Mouse (Mus musculus): ENCODE results near the gene Ly9. TPM values are rescaled to one million over a fixed set of nuclear protein-coding genes. Genes with fewer than 3 reads are reported as not detected.

Ly9 gene
- not detected for total RNA-seq (2021)
- long read RNA-seq, experiment 1, result 0 reads
- long read RNA-seq, experiment 2, result 0 reads

DNA sequence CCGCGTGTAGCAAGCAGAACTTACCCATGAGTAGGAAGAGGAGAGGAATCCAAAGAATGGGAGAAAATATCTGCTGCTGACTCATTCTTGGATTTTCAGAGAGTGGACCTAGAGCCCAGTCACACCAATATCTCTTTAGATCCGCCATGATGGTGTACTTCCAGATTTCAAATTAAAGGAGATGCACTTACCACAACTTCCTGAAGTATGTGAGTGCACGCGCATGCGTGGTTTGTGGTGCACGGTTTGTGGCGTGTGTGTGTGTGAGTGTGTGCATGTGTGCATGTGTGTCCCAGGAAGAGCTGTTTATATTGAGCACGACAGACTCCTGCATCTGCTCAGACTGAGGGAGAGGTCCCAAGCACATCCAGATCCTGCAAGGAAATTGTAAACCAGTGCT, at the start of gene Ly9:
Gene Ly9 (minus strand): TSS at position 235 of the 400 bp plus-strand sequence.
- H3K4me3 ChIP-seq, result no peak within 1 kb of the TSS
- H3K27ac ChIP-seq, result no peak within 1 kb of the TSS
- no peak for TF ChIP-seq CTCF (conservative IDR thresholded peaks at IDR 0.05)
- no peak for DNase-seq (ENCODE audit: low spot score in 2 of 2)

DNA sequence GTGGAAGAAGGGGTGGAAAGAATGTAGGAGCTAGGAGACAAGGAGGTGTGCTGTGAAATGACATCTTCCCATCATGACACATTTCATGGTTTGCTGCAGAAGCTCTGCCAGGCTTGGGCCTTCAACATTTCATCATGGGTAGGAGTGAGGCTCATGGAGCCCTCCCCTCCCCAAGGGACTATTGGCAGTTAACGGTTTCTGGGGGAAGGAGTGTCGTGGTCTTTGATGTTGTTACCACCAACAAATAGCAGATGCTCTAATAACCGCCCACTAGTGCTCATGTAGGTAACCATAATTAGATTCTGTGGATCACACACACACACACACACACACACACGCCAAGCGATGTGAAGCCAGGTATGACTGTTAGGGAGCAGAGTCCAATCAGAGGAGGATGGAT, 45.5 kb upstream of the Ly9 start, which contains the start of gene Slamf7:
Gene Slamf7 (minus strand): TSS at position 302 of the 400 bp plus-strand sequence.
- DNase-seq (ENCODE audit: low spot score in 2 of 2), result no peak
- no peak for TF ChIP-seq CTCF (conservative IDR thresholded peaks at IDR 0.05)
- H3K27ac ChIP-seq, result no peak within 1 kb of the TSS
- no peak within 1 kb of the TSS for H3K4me3 ChIP-seq

DNA sequence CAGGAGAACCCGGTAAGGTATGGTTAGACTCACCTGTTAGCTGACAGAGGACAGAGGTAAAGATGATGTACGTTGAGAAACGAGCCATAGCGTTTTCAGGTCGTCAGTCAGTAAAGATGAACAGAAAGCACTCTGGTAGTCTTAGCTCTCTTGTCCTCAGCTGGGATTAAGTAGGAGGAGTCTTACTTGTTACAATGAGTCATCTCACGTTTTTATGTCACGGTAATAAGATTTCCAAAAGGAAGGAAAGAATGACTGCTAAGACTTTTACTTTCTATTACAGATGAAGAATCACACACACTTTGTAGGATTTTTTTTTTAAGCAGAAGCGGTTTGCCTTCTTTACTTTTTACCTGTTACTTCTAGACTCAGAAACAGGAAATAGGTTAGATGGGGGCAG, 41.6 kb upstream of the Ly9 start:
- Histone ChIP-seq H3K4me3 (no peak overlapping the region), H3K27ac (no peak overlapping the region)
- TF ChIP-seq CTCF (conservative IDR thresholded peaks at IDR 0.05), result no peak
- DNase-seq (ENCODE audit: low spot score in 2 of 2), result no peak

DNA sequence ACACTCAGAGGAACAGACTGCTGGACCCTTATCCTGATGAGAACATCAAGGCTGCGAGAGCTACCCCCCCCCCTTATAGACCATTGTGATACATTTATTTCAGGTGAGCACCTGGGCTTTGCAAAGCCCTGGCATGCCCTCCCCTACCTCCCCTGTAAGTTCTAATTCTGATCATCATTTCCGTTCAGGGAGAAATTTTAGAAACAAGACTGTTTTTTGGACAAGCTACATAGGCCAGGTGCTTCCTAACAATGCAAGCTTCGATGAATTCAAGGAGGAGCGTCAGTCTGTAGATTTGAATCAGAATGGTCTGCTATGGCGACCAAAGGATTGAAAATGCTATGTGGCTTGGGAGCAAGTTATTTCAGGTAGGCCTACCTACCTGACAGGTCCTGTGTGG, 40.5 kb upstream of the Ly9 start:
- DNase-seq (ENCODE audit: low spot score in 2 of 2), result no peak
- H3K27ac ChIP-seq, result no peak overlapping the region
- H3K4me3 ChIP-seq, result no peak overlapping the region
- no peak for TF ChIP-seq CTCF (conservative IDR thresholded peaks at IDR 0.05)

DNA sequence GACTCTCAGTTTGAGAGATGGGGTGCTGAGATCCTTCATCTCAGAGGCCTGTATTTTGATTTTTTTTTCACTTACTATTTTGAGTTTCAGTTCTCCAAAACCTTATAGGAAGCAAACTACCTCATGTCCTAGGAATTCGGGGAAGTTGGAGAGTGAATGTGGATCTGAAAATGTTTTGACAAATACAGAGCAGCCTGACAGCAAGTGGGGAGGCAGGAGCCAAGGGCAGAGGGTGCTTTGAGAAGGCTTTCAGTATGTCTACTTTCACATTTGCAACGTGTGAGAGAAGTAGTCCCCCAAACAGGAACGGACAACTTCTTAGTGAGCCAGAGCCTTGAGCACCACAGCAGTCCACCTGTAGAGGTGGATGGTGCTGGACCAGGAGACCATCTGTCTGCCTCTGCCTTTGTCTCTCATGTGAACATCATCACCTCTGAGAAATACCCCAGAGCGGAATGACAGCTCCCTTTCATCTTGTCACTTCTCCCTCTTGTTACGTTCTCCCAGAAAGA, 39.3 kb upstream of the Ly9 start:
- no peak for DNase-seq (ENCODE audit: low spot score in 2 of 2)

DNA sequence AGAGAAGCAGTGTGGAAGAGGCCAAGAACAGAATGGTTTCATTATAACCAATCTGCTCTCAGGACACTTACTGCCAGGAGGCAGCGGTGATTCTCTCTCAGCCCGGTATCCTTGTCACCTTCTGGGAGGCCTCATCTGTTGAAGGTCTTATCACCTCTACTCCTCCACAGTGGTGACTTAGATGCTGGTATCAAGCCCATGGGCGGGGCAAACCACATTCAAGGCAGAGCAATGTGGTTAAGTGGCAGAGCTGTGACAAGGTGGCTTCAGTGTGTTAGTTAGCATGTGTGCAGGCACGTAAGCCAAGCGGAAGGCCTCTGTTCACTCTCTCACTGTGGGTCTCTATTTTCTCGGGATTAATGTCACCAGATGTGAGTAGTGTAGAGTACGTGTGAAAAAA, 36.4 kb upstream of the Ly9 start:
- no peak for TF ChIP-seq CTCF (conservative IDR thresholded peaks at IDR 0.05)
- Histone ChIP-seq H3K27ac (no peak overlapping the region), H3K4me3 (no peak overlapping the region)
- DNase-seq (ENCODE audit: low spot score in 2 of 2), result no peak

More for the DNA sequence above, 39.3 kb upstream of the Ly9 start:
- Histone ChIP-seq H3K27ac (no peak overlapping the region), H3K4me3 (no peak overlapping the region)
- TF ChIP-seq CTCF (conservative IDR thresholded peaks at IDR 0.05), result no peak

DNA sequence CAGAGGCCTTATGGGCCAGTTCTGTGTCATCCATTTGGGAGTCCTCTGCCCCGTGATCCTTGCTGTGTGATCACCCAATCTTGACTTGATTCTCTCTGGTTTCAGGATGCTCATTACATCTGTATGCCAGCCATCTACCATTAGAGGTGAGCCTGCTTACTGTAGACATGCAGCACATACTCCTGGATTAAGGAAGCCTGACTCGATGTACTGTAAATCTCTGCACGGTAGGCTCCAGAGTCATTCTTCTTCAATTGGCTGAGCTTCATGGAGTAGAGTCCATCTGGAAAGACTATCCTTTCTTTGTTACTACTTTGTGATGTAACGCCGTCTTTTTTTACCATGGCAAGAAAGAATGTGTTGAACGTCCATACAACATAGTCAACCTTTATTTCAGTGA, 33.6 kb upstream of the Ly9 start:
- Histone ChIP-seq H3K27ac (no peak overlapping the region), H3K4me3 (no peak overlapping the region)
- DNase-seq (ENCODE audit: low spot score in 2 of 2), result no peak
- no peak for TF ChIP-seq CTCF (conservative IDR thresholded peaks at IDR 0.05)

DNA sequence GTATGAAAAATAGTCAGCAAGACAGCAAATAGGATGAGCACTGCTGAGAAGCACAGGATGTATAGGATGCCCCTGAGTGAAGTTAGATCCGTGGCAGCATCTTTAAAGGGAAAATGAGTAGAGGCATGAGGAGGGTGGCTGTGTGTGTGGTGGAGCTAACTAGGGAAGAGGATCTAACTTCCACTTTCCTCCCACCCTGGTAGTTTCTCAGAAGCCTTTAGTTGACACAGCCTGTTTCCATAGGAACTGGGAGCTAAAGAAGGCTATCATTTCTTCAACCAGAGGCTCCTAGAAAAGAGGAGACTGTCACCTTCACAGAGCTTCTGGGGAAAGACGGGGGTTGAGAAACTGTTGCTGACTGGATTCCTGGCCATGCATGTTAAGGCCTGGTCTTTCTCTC, 31.5 kb upstream of the Ly9 start:
- H3K27ac ChIP-seq, result no peak overlapping the region
- no peak for TF ChIP-seq CTCF (conservative IDR thresholded peaks at IDR 0.05)
- H3K4me3 ChIP-seq, result no peak overlapping the region
- no peak for DNase-seq (ENCODE audit: low spot score in 2 of 2)

DNA sequence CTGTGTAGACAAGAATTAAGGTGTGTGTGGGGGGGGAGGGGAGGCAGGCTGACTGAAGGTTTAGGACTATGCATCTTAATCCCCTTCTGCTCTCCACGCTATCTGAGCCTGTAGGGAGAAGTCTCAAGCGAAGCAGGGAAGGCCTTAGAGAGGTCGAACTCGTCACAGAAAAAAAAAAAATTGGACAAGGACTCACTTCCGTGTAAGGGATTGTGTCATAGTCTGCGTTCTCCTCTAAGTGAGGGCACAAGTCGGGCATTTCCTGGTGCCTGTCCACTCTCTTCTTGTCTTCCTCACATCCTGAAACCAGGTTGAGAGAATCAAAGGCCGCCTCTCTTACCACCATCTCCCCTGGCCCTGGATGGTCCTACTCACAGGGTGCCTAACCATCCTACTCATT, 29.9 kb upstream of the Ly9 start:
- no peak for TF ChIP-seq CTCF (conservative IDR thresholded peaks at IDR 0.05)
- H3K4me3 ChIP-seq, result no peak overlapping the region
- no peak overlapping the region for H3K27ac ChIP-seq
- no peak for DNase-seq (ENCODE audit: low spot score in 2 of 2)

DNA sequence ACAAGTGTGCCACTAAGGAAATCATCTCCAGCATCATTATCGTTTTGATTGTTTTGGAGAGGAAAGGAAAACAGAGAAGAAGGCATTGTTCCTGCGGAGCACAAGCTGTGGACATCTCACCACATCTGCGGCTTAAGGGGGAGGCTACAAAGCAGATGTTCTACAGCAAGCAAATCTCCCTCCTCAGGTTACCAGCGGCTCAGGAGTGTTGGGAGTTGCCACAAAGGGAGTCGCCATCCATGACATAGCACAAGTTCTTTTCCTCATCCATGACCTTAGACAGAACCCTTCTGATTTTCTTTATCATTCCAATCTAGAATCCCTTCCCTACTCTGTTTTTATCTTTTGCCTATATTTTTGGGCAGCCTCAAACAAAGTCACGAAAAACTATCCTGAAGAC, 28.5 kb upstream of the Ly9 start:
- H3K4me3 ChIP-seq, result no peak overlapping the region
- no peak for TF ChIP-seq CTCF (conservative IDR thresholded peaks at IDR 0.05)
- no peak for DNase-seq (ENCODE audit: low spot score in 2 of 2)
- no peak overlapping the region for H3K27ac ChIP-seq

DNA sequence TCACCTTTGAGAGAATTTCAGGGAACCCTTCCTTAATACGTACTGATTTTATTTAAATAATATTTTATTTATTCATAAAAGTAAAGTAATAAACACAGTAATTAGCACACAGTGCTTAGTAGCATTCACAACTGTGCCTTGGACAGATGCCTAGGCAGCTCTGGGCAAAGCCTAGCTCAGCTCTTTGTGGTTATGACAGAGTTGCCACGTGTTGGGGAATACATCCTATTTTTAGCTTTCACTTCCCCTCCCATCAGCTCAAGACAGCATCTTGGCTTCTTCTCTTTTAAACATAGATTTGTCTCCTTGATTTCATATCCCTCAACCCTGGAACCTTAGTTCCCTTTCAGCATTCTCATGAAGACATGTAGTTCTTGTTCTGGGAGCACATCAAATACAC, 24.2 kb upstream of the Ly9 start:
- H3K4me3 ChIP-seq, result no peak overlapping the region
- H3K27ac ChIP-seq, result peak overlapping the region; percentile 39; the same call in 1 of the 2 replicates
- peak in 1 of 2 experiments; percentile 47 for DNase-seq (ENCODE audit: low spot score in 2 of 2)
- no peak for TF ChIP-seq CTCF (conservative IDR thresholded peaks at IDR 0.05)

DNA sequence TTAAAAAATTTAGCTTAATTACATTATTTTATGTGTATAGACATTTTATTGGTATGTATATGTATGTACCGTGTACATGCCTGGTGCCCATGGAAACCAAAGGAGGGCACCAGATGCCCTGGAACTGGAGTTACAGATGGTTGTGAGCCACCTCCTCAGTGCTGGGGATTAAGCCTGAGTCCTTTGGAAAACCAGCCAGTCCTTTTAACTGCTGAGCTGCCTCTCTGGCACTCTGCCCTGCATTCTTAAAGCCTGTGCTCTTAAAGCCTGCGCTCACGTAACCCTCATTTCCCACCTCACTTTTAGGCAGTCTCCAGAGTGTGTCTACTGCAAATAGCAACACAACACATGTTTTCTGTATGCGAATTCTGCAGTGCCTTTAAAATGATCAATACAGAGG, 23.7 kb upstream of the Ly9 start:
- H3K4me3 ChIP-seq, result no peak overlapping the region
- no peak for TF ChIP-seq CTCF (conservative IDR thresholded peaks at IDR 0.05)
- DNase-seq (ENCODE audit: low spot score in 2 of 2), result peak in 1 of 2 experiments; percentile 19
- peak overlapping the region; percentile 39; the same call in 1 of the 2 replicates for H3K27ac ChIP-seq

DNA sequence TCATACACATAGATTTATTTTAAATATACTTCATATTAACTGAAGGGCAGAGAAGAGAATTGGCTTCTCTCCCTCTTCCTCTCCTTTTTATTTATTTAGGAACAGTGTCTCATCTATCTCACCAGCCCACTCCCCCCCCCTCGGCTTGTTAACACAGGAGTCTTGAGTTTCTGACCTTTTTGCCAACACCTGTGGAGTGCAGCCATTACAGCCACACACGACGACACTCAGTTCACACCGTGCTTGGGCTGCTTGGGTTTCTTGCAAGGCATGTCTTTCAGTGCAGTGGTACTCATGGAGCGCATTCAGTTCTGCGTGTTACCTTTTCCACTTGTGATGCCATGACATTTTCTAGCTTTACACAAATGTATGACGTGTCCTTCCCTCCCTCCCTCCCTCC, 22.8 kb upstream of the Ly9 start:
- H3K4me3 ChIP-seq, result no peak overlapping the region
- no peak for DNase-seq (ENCODE audit: low spot score in 2 of 2)
- no peak for TF ChIP-seq CTCF (conservative IDR thresholded peaks at IDR 0.05)
- no peak overlapping the region for H3K27ac ChIP-seq

DNA sequence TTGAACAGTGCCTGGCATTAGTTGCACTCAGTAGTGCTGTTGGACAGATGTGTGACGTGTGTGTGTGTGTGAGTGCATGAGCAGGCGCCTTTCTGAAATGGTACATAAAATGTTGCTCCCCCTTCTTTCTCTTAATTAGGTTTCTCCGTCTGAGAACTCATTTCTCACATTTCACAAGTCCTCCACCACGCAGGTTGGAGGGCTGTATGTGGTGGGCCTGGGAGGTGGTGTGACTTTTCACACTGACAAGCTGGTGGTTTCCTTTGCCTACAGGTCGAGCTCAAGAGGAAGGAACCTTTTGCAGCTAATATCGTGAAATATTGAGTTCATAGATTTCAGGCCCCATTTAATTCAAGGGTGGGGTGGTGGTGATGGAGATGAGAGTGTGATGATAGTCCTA, 22.0 kb upstream of the Ly9 start:
- no peak for TF ChIP-seq CTCF (conservative IDR thresholded peaks at IDR 0.05)
- Histone ChIP-seq H3K27ac (no peak overlapping the region), H3K4me3 (no peak overlapping the region)
- no peak for DNase-seq (ENCODE audit: low spot score in 2 of 2)

DNA sequence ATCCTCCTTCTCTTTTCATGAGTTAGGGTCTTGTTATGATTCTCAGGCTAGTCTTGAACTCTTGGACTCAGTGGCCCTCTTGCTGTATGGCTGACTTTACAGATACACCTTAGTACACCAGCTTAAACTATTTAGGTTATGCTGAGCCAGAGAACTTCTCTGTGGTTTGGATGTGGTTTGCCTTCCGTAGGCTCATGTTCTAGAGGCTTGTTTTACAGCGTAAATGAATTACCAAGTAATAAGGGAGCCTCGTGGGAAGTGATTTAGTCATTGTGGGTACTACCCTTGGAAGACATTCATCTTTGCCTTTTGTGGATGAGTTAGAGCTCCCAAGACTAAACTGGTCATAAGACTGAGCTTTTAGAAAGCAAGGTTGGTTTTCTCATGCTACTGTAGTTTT, 20.6 kb upstream of the Ly9 start:
- no peak overlapping the region for H3K27ac ChIP-seq
- DNase-seq (ENCODE audit: low spot score in 2 of 2), result no peak
- no peak for TF ChIP-seq CTCF (conservative IDR thresholded peaks at IDR 0.05)
- no peak overlapping the region for H3K4me3 ChIP-seq
